Mouse (Mus musculus): ENCODE measurements around the gene Gm49776. TPM values are rescaled to one million over a fixed set of nuclear protein-coding genes. Genes with fewer than 3 reads are reported as not detected.
"Not testable (repeated sequence)": the region's sequence is repeated elsewhere in the genome, so short reads cannot be mapped to it uniquely, and the experiment has no call there.

The Gm49776 gene
- 1.8 and 2.8 TPM in 2 replicates for polyA plus RNA-seq (2015; fragmentation: Nextera tagmentation; extraction: Ambion mirVana)

- 93% methylated on average over 2 of the region's 2 CpGs for WGBS
- H3K9me3 ChIP-seq (ENCODE audit: control insufficient read depth, low read length) = no peaks in the 10 kb centered on the region
- ATAC-seq (ENCODE audit: low read depth) = no peak
Observed at GRCm38 (mm10) chr16:18258221-18258620, at the start of gene Gm49776. Gene Gm49776 (minus strand): TSS chr16:18258321.

DNA sequence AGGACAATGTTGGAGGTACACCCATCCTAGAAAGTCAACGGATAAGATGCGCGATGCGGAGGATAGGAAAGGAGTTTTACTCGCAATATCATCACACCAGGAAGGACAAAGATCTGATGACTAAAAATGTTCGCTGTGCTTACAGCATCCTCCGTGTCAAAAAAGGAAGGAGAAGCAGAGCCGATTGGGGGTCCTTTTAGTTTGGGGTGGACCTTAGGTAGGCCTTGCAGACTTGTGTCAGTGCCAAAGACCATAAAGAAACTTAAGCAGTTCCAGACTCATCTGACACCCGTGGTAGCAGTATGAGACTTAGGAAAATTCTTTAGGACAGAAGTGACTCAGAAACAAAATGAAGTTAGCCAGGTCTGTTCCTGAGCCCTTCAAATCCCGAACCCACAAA, 31.5 kb upstream of the Gm49776 start:
- H3K27me3 ChIP-seq (ENCODE audit: control insufficient read depth, insufficient read depth, low read depth, low read length); H3K36me3 ChIP-seq (ENCODE audit: control insufficient read depth, insufficient read depth, low read length); ATAC-seq (ENCODE audit: low read depth); H3K9me3 ChIP-seq (ENCODE audit: control insufficient read depth, low read length): not testable (repeated sequence)
- Histone ChIP-seq H3K4me2 (ENCODE audit: low read depth, low read length) (peak overlapping the region; percentile 48), H3K4me3 (ENCODE audit: low read length) (peak overlapping the region; percentile 76), H3K9ac (ENCODE audit: low read length) (peak overlapping the region; percentile 65), H3K27ac (ENCODE audit: low read length) (peak overlapping the region; percentile 55; the same call in 1 of the 2 replicates), H3K4me1 (replicated peaks; ENCODE audit: control insufficient read depth, insufficient read depth, low read length) (peaks cover 20% of the 10 kb centered on the region)
- 3% methylated on average over 9 of the region's 10 CpGs for WGBS

More at GRCm38 (mm10) chr16:18258221-18258620, at the start of gene Gm49776:
- no peak within 1 kb of the TSS for H3K4me2 ChIP-seq (ENCODE audit: low read depth, low read length)
- H3K27me3 ChIP-seq (ENCODE audit: control insufficient read depth, insufficient read depth, low read depth, low read length) = no peaks in the 10 kb centered on the region
- no peak within 1 kb of the TSS for H3K9ac ChIP-seq (ENCODE audit: low read length)
- H3K36me3 ChIP-seq (ENCODE audit: control insufficient read depth, insufficient read depth, low read length) = peaks cover 73% of the 10 kb centered on the region
- no peaks in the 10 kb centered on the region for H3K4me1 ChIP-seq (replicated peaks; ENCODE audit: control insufficient read depth, insufficient read depth, low read length)
- no peak within 1 kb of the TSS for H3K4me3 ChIP-seq (ENCODE audit: low read length)
- H3K27ac ChIP-seq (ENCODE audit: low read length) = no peak within 1 kb of the TSS

DNA sequence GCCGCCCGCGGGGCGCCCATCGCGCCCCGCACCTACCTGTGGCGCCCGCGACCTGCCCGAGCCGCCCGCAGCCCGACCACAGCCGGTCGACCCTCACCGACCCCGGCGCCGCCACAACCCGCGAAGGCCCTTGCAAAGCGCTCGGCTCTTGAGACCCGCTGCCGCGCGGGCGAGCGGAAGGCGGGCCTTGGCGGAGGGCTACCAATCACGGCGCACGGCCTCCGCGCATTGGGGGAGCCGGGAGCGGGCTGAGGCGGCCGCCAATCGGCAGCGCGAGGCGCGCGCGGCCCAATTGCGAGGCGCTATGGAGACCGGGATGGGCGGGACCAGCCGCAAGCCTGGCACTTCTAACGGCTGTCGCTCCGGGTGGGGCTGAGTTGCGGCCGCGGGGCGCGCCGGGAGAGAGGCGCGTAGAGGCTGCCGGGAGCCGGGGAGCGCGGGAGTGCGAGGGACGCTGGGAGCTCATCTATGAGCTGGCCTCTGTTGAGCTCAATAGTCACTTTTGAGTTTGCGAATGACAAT, 31.0 kb upstream of the Gm49776 start, which contains the start of gene Dgcr8:
TSS of gene Dgcr8 (minus strand) at position 180 of the 522 bp plus-strand sequence.
- Histone ChIP-seq H3K4me2 (ENCODE audit: low read depth, low read length) (peak within 1 kb of the TSS; percentile 73), H3K36me3 (ENCODE audit: control insufficient read depth, insufficient read depth, low read length) (peaks cover 9% of the 10 kb centered on the region), H3K27ac (ENCODE audit: low read length) (peak within 1 kb of the TSS; percentile 91), H3K27me3 (ENCODE audit: control insufficient read depth, insufficient read depth, low read depth, low read length) (no peaks in the 10 kb centered on the region), H3K4me3 (ENCODE audit: low read length) (peak within 1 kb of the TSS; percentile 76), H3K9me3 (ENCODE audit: control insufficient read depth, low read length) (no peaks in the 10 kb centered on the region), H3K4me1 (replicated peaks; ENCODE audit: control insufficient read depth, insufficient read depth, low read length) (peaks cover 20% of the 10 kb centered on the region), H3K9ac (ENCODE audit: low read length) (peak within 1 kb of the TSS; percentile 89)
- ATAC-seq (ENCODE audit: low read depth) = peak; percentile 99
- under 1% methylated on average over 47 of the region's 71 CpGs for WGBS

GRCm38 (mm10) chr16:18288581-18289061, 30.5 kb upstream of the Gm49776 start:
- 0% methylated on average over 23 of the region's 31 CpGs for WGBS
- peak overlapping the region; percentile 73 for H3K4me2 ChIP-seq (ENCODE audit: low read depth, low read length)
- peaks cover 14% of the 10 kb centered on the region for H3K36me3 ChIP-seq (ENCODE audit: control insufficient read depth, insufficient read depth, low read length)
- H3K27ac ChIP-seq (ENCODE audit: low read length) = peak overlapping the region; percentile 91
- peaks cover 20% of the 10 kb centered on the region for H3K4me1 ChIP-seq (replicated peaks; ENCODE audit: control insufficient read depth, insufficient read depth, low read length)
- peak overlapping the region; percentile 76 for H3K4me3 ChIP-seq (ENCODE audit: low read length)
- no peaks in the 10 kb centered on the region for H3K27me3 ChIP-seq (ENCODE audit: control insufficient read depth, insufficient read depth, low read depth, low read length)
- no peaks in the 10 kb centered on the region for H3K9me3 ChIP-seq (ENCODE audit: control insufficient read depth, low read length)
- ATAC-seq (ENCODE audit: low read depth) = peak; percentile 92
- peak overlapping the region; percentile 89 for H3K9ac ChIP-seq (ENCODE audit: low read length)

DNA sequence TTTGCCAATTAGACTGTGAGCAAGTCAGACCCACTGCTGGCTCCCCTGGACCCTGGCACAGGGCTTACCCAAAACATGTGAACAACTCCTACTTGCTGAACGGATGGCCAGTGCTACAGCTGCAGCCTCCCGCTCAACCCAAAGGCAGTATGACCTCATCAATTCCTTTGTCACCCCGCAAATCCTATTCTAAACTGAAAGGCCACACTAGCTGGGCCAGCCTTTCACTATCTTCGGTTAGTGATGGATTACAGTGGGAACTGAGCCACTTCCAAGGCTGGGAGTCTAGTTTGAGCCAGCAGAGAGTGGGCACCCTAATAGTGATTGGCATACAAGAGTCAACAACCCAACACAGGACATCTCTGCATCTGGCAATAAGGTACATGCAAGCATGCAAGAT, 30.0 kb upstream of the Gm49776 start:
- no peaks in the 10 kb centered on the region for H3K27me3 ChIP-seq (ENCODE audit: control insufficient read depth, insufficient read depth, low read depth, low read length)

DNA sequence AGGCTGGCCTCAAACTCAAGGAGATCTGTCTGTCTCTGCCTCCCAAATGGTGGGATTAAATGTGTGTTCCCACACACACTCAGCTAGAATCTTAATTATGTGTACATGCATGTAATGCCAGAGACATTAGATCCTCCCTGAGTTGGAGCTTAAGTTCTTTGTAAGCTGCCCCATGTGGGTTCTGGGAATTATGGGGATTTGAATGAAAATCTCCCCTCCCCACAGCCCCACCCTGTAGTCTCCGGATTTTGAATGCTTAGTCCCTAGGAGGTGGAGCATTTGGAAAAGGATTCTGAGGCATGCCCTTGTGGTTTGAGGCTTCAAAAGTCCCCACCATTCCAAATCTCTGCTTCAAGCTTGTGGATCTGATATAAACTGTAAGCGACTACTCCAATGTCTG, 17.0 kb upstream of the Gm49776 start:
- no peak overlapping the region for H3K4me3 ChIP-seq (ENCODE audit: low read length)
- WGBS = 82% methylated on average over 2 of the region's 2 CpGs
- no peak for ATAC-seq (ENCODE audit: low read depth)
- no peaks in the 10 kb centered on the region for H3K9me3 ChIP-seq (ENCODE audit: control insufficient read depth, low read length)
- no peak overlapping the region for H3K27ac ChIP-seq (ENCODE audit: low read length)
- no peaks in the 10 kb centered on the region for H3K4me1 ChIP-seq (replicated peaks; ENCODE audit: control insufficient read depth, insufficient read depth, low read length)
- no peaks in the 10 kb centered on the region for H3K27me3 ChIP-seq (ENCODE audit: control insufficient read depth, insufficient read depth, low read depth, low read length)
- no peak overlapping the region for H3K9ac ChIP-seq (ENCODE audit: low read length)
- peaks cover 78% of the 10 kb centered on the region for H3K36me3 ChIP-seq (ENCODE audit: control insufficient read depth, insufficient read depth, low read length)
- H3K4me2 ChIP-seq (ENCODE audit: low read depth, low read length) = no peak overlapping the region

More for the DNA sequence above, 30.0 kb upstream of the Gm49776 start:
- no peak for ATAC-seq (ENCODE audit: low read depth)
- Histone ChIP-seq H3K4me1 (replicated peaks; ENCODE audit: control insufficient read depth, insufficient read depth, low read length) (peaks cover 20% of the 10 kb centered on the region), H3K9me3 (ENCODE audit: control insufficient read depth, low read length) (no peaks in the 10 kb centered on the region), H3K4me3 (ENCODE audit: low read length) (peak overlapping the region; percentile 76), H3K27ac (ENCODE audit: low read length) (peak overlapping the region; percentile 91; the same call in 1 of the 2 replicates), H3K9ac (ENCODE audit: low read length) (peak overlapping the region; percentile 89), H3K36me3 (ENCODE audit: control insufficient read depth, insufficient read depth, low read length) (peaks cover 19% of the 10 kb centered on the region), H3K4me2 (ENCODE audit: low read depth, low read length) (peak overlapping the region; percentile 73)
- 0% methylated on average over 4 of the region's 4 CpGs for WGBS

GRCm38 (mm10) chr16:18268182-18268581, 10.1 kb upstream of the Gm49776 start:
- H3K27ac ChIP-seq (ENCODE audit: low read length) = no peak overlapping the region
- H3K4me1 ChIP-seq (replicated peaks; ENCODE audit: control insufficient read depth, insufficient read depth, low read length) = no peaks in the 10 kb centered on the region
- WGBS = 77% methylated on average over 5 of the region's 5 CpGs

DNA sequence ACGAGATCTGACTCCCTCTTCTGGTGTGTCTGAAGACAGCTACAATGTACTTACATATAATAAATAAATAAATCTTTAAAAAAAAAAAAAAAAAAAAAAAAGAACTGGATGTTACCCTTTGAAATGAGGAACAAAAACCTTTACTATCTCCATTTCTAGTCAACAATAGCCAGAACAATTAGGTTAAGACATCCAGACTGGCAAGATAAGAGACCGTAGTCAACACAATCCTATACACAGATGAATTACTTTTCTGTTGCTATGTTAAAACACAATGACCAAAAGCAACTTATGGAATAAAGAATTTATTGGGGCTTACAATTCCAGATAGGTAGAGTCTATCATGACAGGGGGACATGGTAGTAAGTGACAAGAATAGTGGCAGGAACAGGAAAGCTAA, 6.9 kb upstream of the Gm49776 start:
- no peak overlapping the region for H3K4me3 ChIP-seq (ENCODE audit: low read length)
- no peaks in the 10 kb centered on the region for H3K9me3 ChIP-seq (ENCODE audit: control insufficient read depth, low read length)
- no peaks in the 10 kb centered on the region for H3K4me1 ChIP-seq (replicated peaks; ENCODE audit: control insufficient read depth, insufficient read depth, low read length)
- no peak overlapping the region for H3K9ac ChIP-seq (ENCODE audit: low read length)
- H3K36me3 ChIP-seq (ENCODE audit: control insufficient read depth, insufficient read depth, low read length) = peaks cover 52% of the 10 kb centered on the region
- H3K27ac ChIP-seq (ENCODE audit: low read length) = no peak overlapping the region
- ATAC-seq (ENCODE audit: low read depth) = no peak
- H3K27me3 ChIP-seq (ENCODE audit: control insufficient read depth, insufficient read depth, low read depth, low read length) = no peaks in the 10 kb centered on the region
- 91% methylated on average over 2 of the region's 2 CpGs for WGBS
- H3K4me2 ChIP-seq (ENCODE audit: low read depth, low read length) = no peak overlapping the region

More at GRCm38 (mm10) chr16:18268182-18268581, 10.1 kb upstream of the Gm49776 start:
- H3K27me3 ChIP-seq (ENCODE audit: control insufficient read depth, insufficient read depth, low read depth, low read length) = no peaks in the 10 kb centered on the region
- H3K36me3 ChIP-seq (ENCODE audit: control insufficient read depth, insufficient read depth, low read length) = peaks cover 59% of the 10 kb centered on the region
- H3K9me3 ChIP-seq (ENCODE audit: control insufficient read depth, low read length) = no peaks in the 10 kb centered on the region
- ATAC-seq (ENCODE audit: low read depth) = no peak
- no peak overlapping the region for H3K9ac ChIP-seq (ENCODE audit: low read length)
- H3K4me2 ChIP-seq (ENCODE audit: low read depth, low read length) = no peak overlapping the region
- H3K4me3 ChIP-seq (ENCODE audit: low read length) = no peak overlapping the region

GRCm38 (mm10) chr16:18253866-18254265, 4.3 kb downstream of the Gm49776 start:
- ATAC-seq (ENCODE audit: low read depth) = no peak
- no peaks in the 10 kb centered on the region for H3K27me3 ChIP-seq (ENCODE audit: control insufficient read depth, insufficient read depth, low read depth, low read length)
- H3K27ac ChIP-seq (ENCODE audit: low read length) = no peak overlapping the region
- H3K4me2 ChIP-seq (ENCODE audit: low read depth, low read length) = no peak overlapping the region
- no peak overlapping the region for H3K9ac ChIP-seq (ENCODE audit: low read length)
- 88% methylated on average over 1 of the region's 1 CpGs for WGBS
- H3K36me3 ChIP-seq (ENCODE audit: control insufficient read depth, insufficient read depth, low read length) = peaks cover 57% of the 10 kb centered on the region
- peaks cover 14% of the 10 kb centered on the region for H3K4me1 ChIP-seq (replicated peaks; ENCODE audit: control insufficient read depth, insufficient read depth, low read length)
- H3K9me3 ChIP-seq (ENCODE audit: control insufficient read depth, low read length) = no peaks in the 10 kb centered on the region
- H3K4me3 ChIP-seq (ENCODE audit: low read length) = no peak overlapping the region
